Mouse (Mus musculus) ovary, adult 18-20 months (tissue): ENCODE data around the gene Yipf3.
A peak's percentile ranks its signal among the peaks of the same experiment; 100 is the strongest.

Source experiments
- DNase-seq: peaks from one replicate; pipeline ENCODE4 v3.0.0; 2022; ENCODE audit warnings: low spot score, mixed read lengths

Yipf3 gene

DNA sequence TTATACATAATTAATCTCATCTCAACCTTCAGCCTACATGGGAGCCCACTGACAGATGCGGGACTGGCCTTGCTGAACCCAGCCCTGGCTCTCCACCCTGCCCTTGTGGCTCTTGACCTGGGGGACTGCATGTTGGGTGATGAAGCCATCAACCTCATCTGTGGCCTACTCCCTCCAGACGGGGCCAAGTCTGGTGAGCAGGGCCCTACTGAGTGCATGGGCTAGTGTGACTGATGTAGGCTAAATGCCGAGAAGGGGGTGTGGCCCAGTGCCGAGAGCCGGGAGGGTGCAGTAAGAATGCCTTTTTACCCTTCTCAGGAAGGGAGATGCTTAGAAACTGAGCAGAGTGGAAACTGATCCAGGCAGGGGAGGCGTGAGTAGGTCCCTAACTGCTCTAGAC lies 7.3 kb downstream of the Yipf3 start:
- DNase-seq = no peak

DNA sequence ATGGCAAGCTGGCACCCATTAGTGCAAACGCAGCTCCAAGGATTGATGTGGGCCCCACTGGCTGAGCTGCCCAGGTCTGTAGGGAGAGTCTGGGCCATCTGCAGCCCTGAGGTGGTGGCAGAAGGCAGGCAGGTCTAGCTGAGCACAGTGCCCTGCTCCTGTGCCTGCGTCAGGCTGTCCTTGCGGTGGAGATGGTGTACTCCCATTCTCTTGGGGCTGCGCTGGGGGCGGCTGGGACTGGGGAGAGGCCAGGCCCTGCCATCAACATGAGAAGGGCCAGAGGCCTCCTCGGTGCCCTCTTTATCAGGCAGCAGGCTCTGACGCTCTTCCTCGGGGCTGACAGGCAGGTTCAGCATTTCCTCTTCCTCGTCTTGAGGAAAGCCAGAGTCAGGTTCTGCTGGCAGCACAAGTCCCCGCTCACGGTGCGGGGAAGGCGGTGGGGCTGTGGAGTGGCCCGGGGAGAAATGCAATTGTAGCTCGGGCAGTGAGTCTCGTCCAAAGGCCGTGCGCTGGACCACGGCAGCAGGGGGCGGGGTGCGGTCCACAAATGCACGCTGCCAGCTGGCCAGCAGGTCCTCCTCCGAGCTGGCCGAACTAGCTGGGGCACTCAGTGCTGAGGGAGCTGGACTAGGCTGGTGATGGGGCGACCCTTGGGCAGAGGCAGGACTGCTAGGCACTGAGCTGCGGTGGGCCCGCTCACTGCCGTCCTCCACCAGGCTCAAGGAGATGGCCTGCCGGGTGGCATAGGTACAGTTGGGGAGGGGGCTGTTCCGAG lies 10.6 kb downstream of the Yipf3 start:
- DNase-seq = no peak

DNA sequence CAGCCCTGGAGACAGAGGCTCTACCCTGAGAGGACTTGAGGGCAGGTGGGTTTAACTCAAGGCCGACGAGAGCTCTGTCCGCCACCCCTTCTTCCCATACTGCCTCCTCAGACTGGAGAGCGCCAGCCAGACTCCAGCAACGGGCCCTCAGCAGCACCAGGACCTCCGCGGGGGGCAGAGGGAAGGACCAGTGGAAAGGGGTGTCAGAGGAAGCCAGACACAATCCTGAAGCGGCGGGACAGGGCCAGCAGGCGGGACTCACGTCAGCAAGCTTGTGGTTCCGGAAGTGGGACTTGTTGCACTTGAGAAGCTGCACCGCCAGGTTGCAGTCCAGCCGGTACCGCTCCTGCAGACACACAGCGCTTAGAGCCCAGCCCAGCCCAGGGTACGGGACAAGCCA lies 11.8 kb downstream of the Yipf3 start:
- DNase-seq = no peak

GRCm38 (mm10) chr17:46262201-46262694 lies 14.4 kb downstream of the Yipf3 start:
- no peak for DNase-seq

GRCm38 (mm10) chr17:46265502-46265901 lies 17.6 kb downstream of the Yipf3 start:
- no peak for DNase-seq

- DNase-seq = no peak
Observed at GRCm38 (mm10) chr17:46265918-46266618, 18.2 kb downstream of the Yipf3 start.

- no peak for DNase-seq
Observed at GRCm38 (mm10) chr17:46266986-46267385, 19.1 kb downstream of the Yipf3 start.

GRCm38 (mm10) chr17:46267511-46267910 lies 19.6 kb downstream of the Yipf3 start:
- DNase-seq = no peak

GRCm38 (mm10) chr17:46268026-46268720 lies 20.3 kb downstream of the Yipf3 start:
- DNase-seq = no peak

DNA sequence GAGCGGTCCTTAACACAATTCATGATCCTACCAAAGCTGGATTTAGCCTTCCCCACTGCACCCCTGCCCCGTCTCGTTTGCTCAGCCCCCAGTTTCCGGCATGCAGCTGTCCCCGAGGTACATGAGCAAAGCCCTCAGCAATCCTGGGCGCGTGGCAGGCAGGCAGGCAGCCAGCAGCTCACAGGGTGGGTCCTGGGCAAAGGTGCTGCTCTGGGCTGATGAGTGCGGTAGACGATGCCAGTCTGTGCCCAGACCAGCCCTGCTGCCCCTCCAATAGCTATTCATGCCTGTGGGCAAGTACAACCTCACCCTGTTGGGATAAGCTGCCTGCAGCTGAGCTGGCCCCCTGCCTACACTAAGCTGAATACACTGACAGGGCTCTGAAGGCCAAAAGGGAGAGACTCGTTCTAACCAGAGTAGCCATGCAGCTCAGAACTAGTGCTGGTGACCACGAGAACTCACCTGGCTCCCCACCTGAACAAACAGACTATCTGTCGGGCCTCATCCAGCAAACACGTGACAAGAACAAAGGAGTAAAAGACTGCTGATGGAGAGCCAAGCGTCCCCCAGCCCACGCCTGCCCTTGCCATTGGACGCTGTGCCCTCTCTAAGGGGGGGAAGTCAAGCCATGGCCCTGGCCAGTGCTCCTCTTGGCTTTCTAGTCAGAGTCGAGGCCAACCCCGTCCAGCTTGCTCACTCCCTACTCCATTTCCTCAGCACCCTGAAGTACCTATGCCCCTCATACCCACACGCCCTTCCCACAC lies 22.1 kb downstream of the Yipf3 start:
- no peak for DNase-seq

- no peak for DNase-seq
Observed at GRCm38 (mm10) chr17:46272058-46272457, 24.2 kb downstream of the Yipf3 start.

DNA sequence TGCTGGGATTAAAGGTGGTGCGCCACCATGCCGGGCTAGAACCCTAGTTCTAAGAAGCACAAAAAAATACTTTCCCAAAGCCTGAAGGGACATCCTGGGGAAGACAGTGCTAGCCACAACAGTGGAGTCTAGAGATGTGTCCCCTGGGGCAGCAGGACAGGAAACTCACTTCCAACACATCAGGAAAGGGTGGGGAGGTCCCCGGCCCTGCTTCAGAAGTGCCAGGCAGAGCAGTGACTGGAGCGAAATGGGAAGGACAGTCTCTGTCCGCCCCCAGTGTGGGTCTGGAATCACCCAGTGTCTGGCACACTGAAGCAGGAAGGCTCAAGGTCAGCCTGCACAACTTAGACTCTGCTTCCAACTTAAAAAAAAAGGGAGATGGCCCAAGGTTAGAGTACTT lies 24.8 kb downstream of the Yipf3 start:
- DNase-seq = no peak

GRCm38 (mm10) chr17:46273803-46274236 lies 25.9 kb downstream of the Yipf3 start:
- DNase-seq = no peak

DNA sequence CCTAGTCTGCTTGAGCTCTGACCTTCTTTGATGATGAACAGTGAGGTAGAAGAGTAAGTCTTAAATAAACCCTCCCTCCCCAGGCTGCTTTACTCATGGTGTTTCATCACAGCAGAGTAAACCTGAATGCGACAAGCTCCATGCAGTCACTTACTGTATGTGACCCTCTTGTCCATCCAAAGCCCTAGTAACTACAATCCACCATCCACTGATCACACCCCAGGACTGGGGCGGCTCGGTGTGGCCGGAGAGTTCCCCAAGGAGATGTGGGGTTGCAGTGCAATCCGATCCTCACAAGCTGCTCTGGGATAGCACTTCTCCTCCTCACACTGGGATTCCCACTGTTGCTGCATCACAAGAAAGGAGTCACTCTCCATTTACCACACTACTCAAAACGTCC lies 26.6 kb downstream of the Yipf3 start:
- DNase-seq = no peak

- no peak for DNase-seq
Observed at GRCm38 (mm10) chr17:46275034-46275433, 27.2 kb downstream of the Yipf3 start.

GRCm38 (mm10) chr17:46275506-46275905 lies 27.6 kb downstream of the Yipf3 start:
- no peak for DNase-seq

- no peak for DNase-seq
Observed at GRCm38 (mm10) chr17:46277586-46277985, 29.7 kb downstream of the Yipf3 start.

- DNase-seq = no peak
Observed at GRCm38 (mm10) chr17:46278011-46278765, 30.3 kb downstream of the Yipf3 start.

DNA sequence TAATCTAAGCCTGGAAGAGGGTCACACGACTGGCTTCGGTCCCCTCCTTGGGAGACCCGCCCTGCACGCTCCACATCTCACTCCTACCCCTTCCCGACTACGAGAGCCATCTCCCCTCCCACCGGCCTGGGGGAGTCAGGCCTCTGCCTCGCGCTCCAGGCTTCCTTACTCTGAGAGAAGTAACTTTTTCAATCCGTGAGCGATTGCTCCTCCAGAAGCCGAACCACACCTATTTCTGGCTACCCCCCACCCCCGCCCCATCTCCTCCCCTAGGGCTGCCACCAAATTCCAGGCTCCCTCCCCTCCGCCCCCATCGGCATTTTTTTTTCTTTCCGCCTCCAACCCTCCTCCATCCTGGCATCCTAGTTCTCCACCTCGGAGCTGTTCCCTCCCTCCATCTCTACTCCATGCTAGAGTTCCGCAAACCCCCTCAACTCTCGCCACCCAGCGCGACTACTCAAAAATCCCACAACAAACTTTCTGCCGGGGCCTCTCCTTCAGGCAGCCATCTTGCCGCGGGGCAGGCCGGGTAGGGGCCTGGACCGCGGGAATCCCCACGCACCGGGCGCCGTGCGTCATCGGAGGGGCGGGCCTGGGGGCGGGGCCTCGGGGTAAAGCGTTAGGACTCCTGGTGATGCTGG lies 34.7 kb downstream of the Yipf3 start, which contains the start of gene Tjap1:
Tjap1 (minus strand) TSS at position 544 of the 641 bp plus-strand sequence.
- peak; percentile 79 for DNase-seq

- DNase-seq = no peak
Observed at GRCm38 (mm10) chr17:46283140-46283539, 35.3 kb downstream of the Yipf3 start.

GRCm38 (mm10) chr17:46283911-46284310 lies 36.0 kb downstream of the Yipf3 start:
- DNase-seq = no peak
